Mouse (Mus musculus) liver, embryonic 16.5 days (tissue): Measurements from ENCODE around the gene Scarf1. TPM values are rescaled to one million over a fixed set of nuclear protein-coding genes. Genes with fewer than 3 reads are reported as not detected.

Experiments used
- ATAC-seq: fragments of 200-750 bp; cut with Nextera tagmentation; 2 replicates; pipeline ENCODE4 v1.8.0; 2017; ENCODE audit warnings: low read depth, mild to moderate bottlenecking, moderate number of reproducible peaks, moderate library complexity
- H3K27ac ChIP-seq: fragments of 300-500 bp; sonication (generic); 2 replicates; pipeline ENCODE4 v1.5.1; 2014; ENCODE audit warnings: mild to moderate bottlenecking, low read length
- H3K27me3 ChIP-seq: fragments of 300-500 bp; sonication (generic); 2 replicates; pipeline ENCODE4 v1.6.1; 2014; ENCODE audit warnings: low read depth, low read length, mixed read lengths; ENCODE audit not compliant: control insufficient read depth, insufficient read depth
- H3K36me3 ChIP-seq: fragments of 300-500 bp; sonication (generic); 2 replicates; pipeline ENCODE4 v1.6.1; 2014; ENCODE audit warnings: mild to moderate bottlenecking; ENCODE audit not compliant: control insufficient read depth, insufficient read depth
- H3K4me1 ChIP-seq: fragments of 300-500 bp; sonication (generic); 2 replicates; pipeline ENCODE4 v1.6.1; 2014; ENCODE audit warnings: low read depth, low read length, mixed read lengths; ENCODE audit not compliant: control insufficient read depth
- H3K4me2 ChIP-seq: fragments of 300-500 bp; sonication (generic); 2 replicates; pipeline ENCODE4 v1.6.1; 2014; ENCODE audit warnings: low read depth, low read length, mixed read lengths
- H3K4me3 ChIP-seq: fragments of 300-500 bp; sonication (generic); 2 replicates; pipeline ENCODE4 v1.5.1; 2014; ENCODE audit warnings: low read depth, mild to moderate bottlenecking, low read length
- H3K9ac ChIP-seq: fragments of 300-500 bp; sonication (generic); 2 replicates; pipeline ENCODE4 v1.6.1; 2014; ENCODE audit warnings: low read depth, low read length
- H3K9me3 ChIP-seq: fragments of 300-500 bp; sonication (generic); replicated peaks from 2 replicates; pipeline ENCODE4 v1.6.1; 2016; ENCODE audit warnings: low read length; ENCODE audit not compliant: control insufficient read depth
- WGBS: fragments of 180-500 bp; shearing (Covaris S2); extraction: QIAGEN DNeasy Blood & Tissue Kit; methylation state at CpG from one replicate; pipeline ENCODE4 v1.1.7; 2014; ENCODE audit not compliant: insufficient replicate concordance; 5-methylcytosine and 5-hydroxymethylcytosine counted together
- polyA plus RNA-seq: library from polyadenylated mRNA; unstranded; fragments of >200 nt; fragmentation: Nextera tagmentation; extraction: Ambion mirVana; gene quantifications from 2 replicates; pipeline ENCODE4 v1.2.1, GENCODE M21; 2015

Gene Scarf1
- polyA plus RNA-seq = 2.5 and 3.4 TPM in 2 replicates

GRCm38 (mm10) chr11:75513336-75513735 is at the start of gene Scarf1:
Gene Scarf1 (plus strand): TSS chr11:75513540.
- H3K4me2 ChIP-seq = no peak within 1 kb of the TSS
- peaks cover 11% of the 10 kb centered on the region for H3K36me3 ChIP-seq
- no peaks in the 10 kb centered on the region for H3K9me3 ChIP-seq
- WGBS = 30% methylated on average over 8 of the region's 8 CpGs
- ATAC-seq = no peak
- H3K9ac ChIP-seq = no peak within 1 kb of the TSS
- H3K4me1 ChIP-seq = peaks cover 23% of the 10 kb centered on the region
- H3K27ac ChIP-seq = no peak within 1 kb of the TSS
- H3K4me3 ChIP-seq = no peak within 1 kb of the TSS
- H3K27me3 ChIP-seq = no peaks in the 10 kb centered on the region

DNA sequence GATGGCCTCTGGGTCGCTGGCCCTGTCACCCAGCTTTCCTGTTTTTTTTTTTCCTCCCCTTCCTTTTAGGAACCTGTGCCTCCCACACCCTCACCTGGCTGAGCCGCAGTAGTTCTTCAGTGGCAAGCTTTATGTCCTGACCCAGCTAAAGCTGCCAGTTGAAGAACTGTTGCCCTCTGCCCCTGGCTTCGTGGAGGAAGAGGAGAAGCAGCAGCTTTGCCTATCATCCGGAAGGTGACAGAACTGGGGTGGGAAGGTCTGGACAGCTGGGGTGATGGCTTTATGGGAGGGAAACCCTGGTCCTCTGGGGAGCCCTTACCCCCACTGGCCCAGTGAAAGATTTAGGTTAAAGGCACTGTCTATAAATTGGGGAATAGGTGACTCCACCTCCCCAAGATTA is 49.7 kb upstream of the Scarf1 start:
- no peak for ATAC-seq
- WGBS = 71% methylated on average over 4 of the region's 4 CpGs
- Histone ChIP-seq H3K27me3 (no peaks in the 10 kb centered on the region), H3K27ac (peak overlapping the region; percentile 98), H3K4me1 (peaks cover 54% of the 10 kb centered on the region), H3K9me3 (peaks cover 3% of the 10 kb centered on the region; the same call in 1 of the 2 replicates), H3K36me3 (peaks cover 29% of the 10 kb centered on the region), H3K4me3 (peak overlapping the region; percentile 77), H3K9ac (peak overlapping the region; percentile 83), H3K4me2 (peak overlapping the region; percentile 84)

DNA sequence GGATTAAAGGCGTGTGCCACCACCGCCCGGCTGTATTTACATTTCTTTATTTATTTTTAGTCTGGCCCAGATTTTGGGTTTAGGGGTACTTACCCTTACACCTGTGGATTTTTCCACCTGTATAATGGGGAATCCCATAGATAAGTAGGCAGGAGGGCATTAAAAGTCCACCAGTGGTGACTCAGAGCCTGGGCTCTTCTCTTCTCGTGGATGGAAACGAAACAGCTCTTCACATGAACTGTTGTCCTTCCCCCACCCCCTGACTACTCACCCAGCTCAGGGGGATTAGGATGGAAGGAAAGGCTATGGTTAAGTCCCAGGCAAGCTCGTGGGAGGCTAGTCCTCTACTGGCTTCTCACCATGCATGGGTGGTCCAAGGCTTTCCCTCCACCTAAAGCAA is 48.9 kb upstream of the Scarf1 start:
- peaks cover 3% of the 10 kb centered on the region; the same call in 1 of the 2 replicates for H3K9me3 ChIP-seq
- H3K4me2 ChIP-seq = no peak overlapping the region
- no peak overlapping the region for H3K4me3 ChIP-seq
- H3K27me3 ChIP-seq = no peaks in the 10 kb centered on the region
- peaks cover 29% of the 10 kb centered on the region for H3K36me3 ChIP-seq
- no peak for ATAC-seq
- H3K9ac ChIP-seq = no peak overlapping the region
- no peak overlapping the region for H3K27ac ChIP-seq
- H3K4me1 ChIP-seq = peaks cover 49% of the 10 kb centered on the region
- WGBS = 80% methylated on average over 6 of the region's 6 CpGs

DNA sequence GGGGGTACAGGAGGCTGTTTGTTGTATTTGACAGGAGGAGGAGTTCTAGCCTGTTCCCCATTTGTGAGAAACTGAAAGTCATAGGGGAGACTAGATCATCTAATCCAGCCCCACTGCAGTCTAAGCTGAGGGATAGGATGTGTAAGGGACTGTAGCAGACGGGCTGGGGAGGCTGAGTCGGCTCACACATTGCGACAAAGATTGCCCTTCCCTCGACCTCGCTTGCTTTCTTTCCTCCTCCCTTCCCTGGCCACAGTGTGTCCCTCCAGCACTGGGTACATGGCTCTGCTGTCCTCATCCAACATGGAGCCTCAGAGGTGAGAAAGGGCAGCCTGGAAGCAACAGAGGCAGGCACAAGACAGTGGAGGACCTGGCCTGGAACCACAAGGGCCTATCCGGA is 48.3 kb upstream of the Scarf1 start:
- Histone ChIP-seq H3K36me3 (peaks cover 29% of the 10 kb centered on the region), H3K9me3 (peaks cover 3% of the 10 kb centered on the region; the same call in 1 of the 2 replicates), H3K4me2 (no peak overlapping the region), H3K27ac (no peak overlapping the region), H3K4me3 (no peak overlapping the region), H3K27me3 (no peaks in the 10 kb centered on the region), H3K9ac (no peak overlapping the region), H3K4me1 (peaks cover 44% of the 10 kb centered on the region)
- no peak for ATAC-seq
- 77% methylated on average over 6 of the region's 6 CpGs for whole genome bisulfite sequencing

GRCm38 (mm10) chr11:75466731-75467505 is 46.4 kb upstream of the Scarf1 start:
- Histone ChIP-seq H3K9ac (no peak overlapping the region), H3K36me3 (peaks cover 29% of the 10 kb centered on the region), H3K4me1 (peaks cover 42% of the 10 kb centered on the region), H3K4me3 (no peak overlapping the region), H3K27ac (no peak overlapping the region), H3K9me3 (peaks cover 3% of the 10 kb centered on the region; the same call in 1 of the 2 replicates), H3K27me3 (no peaks in the 10 kb centered on the region), H3K4me2 (peak overlapping the region; percentile 69)
- no peak for ATAC-seq
- 95% methylated on average over 4 of the region's 4 CpGs for WGBS

DNA sequence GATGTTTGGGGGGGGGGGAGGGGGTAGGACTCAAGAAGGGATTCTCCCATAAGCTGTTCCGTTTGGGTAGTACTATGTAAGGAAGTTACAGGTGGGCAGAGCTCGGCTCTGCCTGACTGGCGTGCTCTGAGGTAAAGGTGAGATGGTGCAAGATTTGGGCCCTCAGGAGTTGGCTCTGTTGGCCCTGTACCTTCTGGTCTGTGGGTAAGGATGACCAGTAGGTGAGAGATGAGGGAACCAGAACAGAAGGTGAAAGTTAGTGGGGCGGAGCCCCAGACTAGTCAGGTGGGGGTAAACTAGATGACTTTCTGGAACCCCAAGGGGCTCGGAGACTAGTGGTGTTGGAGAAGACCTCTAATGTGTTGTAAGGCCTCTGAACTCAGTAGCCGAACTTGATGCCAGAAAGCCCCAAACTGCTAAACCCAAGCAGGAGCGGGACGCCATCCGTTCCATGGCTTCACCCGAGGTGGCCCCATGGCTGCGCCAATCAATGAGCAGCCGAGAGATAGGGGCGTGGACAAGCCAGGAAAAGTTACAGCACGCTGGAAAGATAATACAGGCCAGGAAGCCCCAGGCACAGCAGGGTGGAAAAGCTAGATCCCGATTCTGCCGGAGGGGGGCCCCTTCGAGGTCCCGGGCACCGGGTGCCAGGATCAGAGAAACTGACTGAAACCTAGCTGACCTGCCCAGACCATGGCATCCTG is 45.7 kb upstream of the Scarf1 start:
- H3K4me1 ChIP-seq = peaks cover 43% of the 10 kb centered on the region

DNA sequence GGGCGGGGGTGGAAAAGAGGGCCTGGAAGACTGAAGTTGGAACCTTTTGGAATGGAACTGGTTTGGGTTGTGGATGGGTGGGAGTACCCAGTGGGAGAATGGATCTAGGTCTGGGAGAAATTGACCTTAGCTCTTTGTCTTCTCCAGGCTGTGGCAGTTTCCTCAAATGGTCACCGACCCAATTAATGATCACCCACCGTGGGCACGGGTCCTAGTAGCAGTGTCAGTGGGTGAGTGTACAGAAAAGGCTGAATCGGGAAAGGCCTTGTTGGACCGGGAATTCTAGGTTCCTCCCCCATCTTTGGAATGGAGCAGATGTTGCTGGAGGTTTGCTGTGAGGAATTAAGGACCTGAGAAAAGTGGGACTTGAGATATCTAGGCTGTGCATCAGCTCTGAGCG is 44.9 kb upstream of the Scarf1 start:
- WGBS = 52% methylated on average over 7 of the region's 7 CpGs
- peak overlapping the region; percentile 56 for H3K4me3 ChIP-seq
- peaks cover 41% of the 10 kb centered on the region for H3K4me1 ChIP-seq
- no peak for ATAC-seq
- peak overlapping the region; percentile 56 for H3K9ac ChIP-seq
- H3K36me3 ChIP-seq = peaks cover 27% of the 10 kb centered on the region
- peak overlapping the region; percentile 54; the same call in 1 of the 2 replicates for H3K27ac ChIP-seq
- no peaks in the 10 kb centered on the region for H3K27me3 ChIP-seq
- peak overlapping the region; percentile 69 for H3K4me2 ChIP-seq
- peaks cover 3% of the 10 kb centered on the region; the same call in 1 of the 2 replicates for H3K9me3 ChIP-seq

More for the DNA sequence above, 45.7 kb upstream of the Scarf1 start:
- H3K27me3 ChIP-seq = no peaks in the 10 kb centered on the region
- H3K27ac ChIP-seq = peak overlapping the region; percentile 54
- peak overlapping the region; percentile 69 for H3K4me2 ChIP-seq
- ATAC-seq = peak; percentile 75
- peak overlapping the region; percentile 56 for H3K4me3 ChIP-seq
- peaks cover 29% of the 10 kb centered on the region for H3K36me3 ChIP-seq
- peaks cover 3% of the 10 kb centered on the region; the same call in 1 of the 2 replicates for H3K9me3 ChIP-seq
- H3K9ac ChIP-seq = peak overlapping the region; percentile 56
- WGBS = 15% methylated on average over 19 of the region's 19 CpGs

DNA sequence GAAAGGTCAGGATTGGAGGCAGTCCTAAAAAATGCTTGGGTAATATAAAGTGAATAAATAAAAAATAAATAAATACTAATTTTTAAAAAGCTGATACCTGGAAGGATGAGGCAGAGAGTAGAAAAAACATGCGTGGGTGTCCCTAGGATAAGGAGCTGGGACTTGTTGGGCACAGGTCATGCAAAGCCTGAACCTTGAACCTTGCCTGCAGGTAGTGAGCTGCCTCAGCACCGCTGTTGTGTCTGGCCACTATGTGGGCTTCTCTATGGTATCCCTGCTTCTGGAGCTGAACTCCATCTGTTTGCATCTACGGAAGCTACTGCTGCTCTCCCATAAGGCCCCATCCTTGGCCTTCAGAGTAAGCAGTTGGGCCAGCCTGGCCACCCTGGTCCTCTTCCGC is 44.1 kb upstream of the Scarf1 start:
- 79% methylated on average over 4 of the region's 4 CpGs for WGBS
- Histone ChIP-seq H3K9ac (no peak overlapping the region), H3K4me2 (no peak overlapping the region), H3K4me1 (peaks cover 35% of the 10 kb centered on the region), H3K36me3 (peaks cover 23% of the 10 kb centered on the region), H3K4me3 (no peak overlapping the region), H3K9me3 (peaks cover 3% of the 10 kb centered on the region; the same call in 1 of the 2 replicates), H3K27me3 (no peaks in the 10 kb centered on the region), H3K27ac (no peak overlapping the region)
- ATAC-seq = no peak

GRCm38 (mm10) chr11:75470675-75471074 is 42.7 kb upstream of the Scarf1 start:
- H3K4me3 ChIP-seq = no peak overlapping the region
- H3K27ac ChIP-seq = no peak overlapping the region
- H3K4me1 ChIP-seq = peaks cover 31% of the 10 kb centered on the region
- no peak overlapping the region for H3K4me2 ChIP-seq
- H3K36me3 ChIP-seq = peaks cover 9% of the 10 kb centered on the region
- H3K9ac ChIP-seq = no peak overlapping the region
- peaks cover 3% of the 10 kb centered on the region; the same call in 1 of the 2 replicates for H3K9me3 ChIP-seq
- ATAC-seq = no peak
- 57% methylated on average over 3 of the region's 3 CpGs for WGBS
- no peaks in the 10 kb centered on the region for H3K27me3 ChIP-seq
